Mouse (Mus musculus) adrenal gland, postnatal 25 days (tissue): Measurements from ENCODE around the gene Usp2. TPM values are rescaled to one million over a fixed set of nuclear protein-coding genes. Genes with fewer than 3 reads are reported as not detected.

Experiments
- DNase-seq: peaks from one replicate; pipeline ENCODE4 v3.0.0; 2021; ENCODE audit warnings: mixed read lengths
- total RNA-seq: library from RNA; stranded (reverse); gene quantifications from 2 replicates; pipeline ENCODE4 v1.2.3, GENCODE M21; 2021

Gene Usp2
- total RNA-seq, 1 experiment from 2014 or later = 22.8 TPM

DNA sequence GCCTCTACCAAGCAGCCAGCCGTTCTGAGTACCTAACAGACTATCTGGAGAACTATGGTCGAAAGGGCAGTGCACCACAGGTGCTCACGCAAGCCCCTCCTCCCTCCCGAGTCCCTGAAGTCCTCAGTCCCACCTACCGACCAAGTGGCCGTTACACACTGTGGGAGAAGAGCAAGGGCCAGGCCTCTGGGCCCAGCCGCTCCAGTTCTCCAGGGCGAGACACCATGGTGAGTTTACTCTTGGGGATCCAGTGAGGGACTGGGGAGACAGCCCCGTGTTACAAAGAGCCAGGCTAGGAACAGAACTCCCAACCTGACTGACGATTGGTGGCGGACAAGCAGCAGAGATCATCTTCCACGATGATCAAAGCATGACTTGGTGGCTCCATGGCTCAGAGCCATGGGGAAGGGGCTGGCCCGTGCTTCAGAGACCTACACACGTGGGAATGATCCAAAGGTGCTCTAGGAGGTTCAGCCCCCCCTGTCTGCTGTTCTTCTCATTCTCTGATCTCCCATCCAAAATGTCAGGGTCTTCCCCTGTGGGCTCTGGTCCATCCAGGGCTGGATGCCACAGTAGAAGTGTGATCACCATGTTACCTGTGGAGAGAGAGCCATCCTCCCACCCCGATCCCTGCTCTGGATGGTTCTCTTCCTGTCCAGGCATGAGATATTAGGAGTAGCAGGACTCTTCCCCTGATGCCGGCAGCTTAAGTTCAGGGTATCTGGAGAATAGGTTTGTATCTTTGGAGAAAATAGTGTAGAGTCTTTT lies 9.4 kb downstream of the Usp2 start:
- DNase-seq = no peak

DNA sequence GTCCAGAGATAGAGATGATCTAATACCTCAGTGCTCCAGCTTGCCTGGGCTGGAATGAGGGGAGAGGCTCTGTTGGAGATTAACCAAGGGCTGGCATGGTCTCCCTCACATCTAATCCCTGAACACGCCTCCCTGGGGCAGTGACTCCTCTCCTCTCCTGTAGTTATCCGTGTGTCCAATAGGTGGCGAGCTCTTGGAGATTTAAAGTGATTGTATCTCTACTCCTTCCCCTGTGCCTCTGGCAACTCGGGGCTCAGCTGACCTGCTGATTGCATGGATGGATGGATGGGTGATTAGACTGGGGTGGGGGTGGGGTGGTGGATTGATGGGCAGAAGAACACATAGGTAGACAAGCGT lies 9.9 kb downstream of the Usp2 start:
- DNase-seq = no peak

DNA sequence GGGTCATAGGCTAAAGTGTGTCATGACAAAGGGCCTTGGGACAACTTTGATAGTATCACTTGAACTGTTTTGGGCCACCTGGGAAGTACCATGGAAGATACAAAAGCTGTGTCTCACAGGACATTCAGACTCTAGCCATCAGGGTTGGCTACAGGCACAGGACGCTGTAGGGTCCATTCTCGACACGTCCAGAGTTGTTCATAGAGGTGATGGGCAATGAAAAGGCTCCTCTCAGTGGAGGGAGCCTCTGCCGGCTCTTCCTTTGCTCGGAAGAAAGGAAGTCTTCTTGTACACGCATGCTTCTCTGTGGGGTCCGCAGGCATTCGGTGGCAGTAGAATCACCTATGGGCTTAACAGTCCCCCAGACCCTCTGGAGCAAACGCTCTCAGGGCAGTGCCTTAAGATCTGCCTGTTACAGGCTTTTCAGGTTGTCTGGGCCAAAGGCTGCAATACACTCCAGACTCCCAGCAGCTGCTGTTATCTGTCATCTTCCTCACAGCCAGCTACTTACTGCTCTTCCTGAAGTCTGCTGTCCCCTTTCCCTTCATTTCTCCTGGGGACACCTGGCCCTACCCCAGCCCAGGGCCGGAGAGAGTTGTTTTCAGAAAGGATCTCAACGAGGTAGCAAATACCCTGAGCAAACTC lies 10.6 kb downstream of the Usp2 start:
- no peak for DNase-seq

DNA sequence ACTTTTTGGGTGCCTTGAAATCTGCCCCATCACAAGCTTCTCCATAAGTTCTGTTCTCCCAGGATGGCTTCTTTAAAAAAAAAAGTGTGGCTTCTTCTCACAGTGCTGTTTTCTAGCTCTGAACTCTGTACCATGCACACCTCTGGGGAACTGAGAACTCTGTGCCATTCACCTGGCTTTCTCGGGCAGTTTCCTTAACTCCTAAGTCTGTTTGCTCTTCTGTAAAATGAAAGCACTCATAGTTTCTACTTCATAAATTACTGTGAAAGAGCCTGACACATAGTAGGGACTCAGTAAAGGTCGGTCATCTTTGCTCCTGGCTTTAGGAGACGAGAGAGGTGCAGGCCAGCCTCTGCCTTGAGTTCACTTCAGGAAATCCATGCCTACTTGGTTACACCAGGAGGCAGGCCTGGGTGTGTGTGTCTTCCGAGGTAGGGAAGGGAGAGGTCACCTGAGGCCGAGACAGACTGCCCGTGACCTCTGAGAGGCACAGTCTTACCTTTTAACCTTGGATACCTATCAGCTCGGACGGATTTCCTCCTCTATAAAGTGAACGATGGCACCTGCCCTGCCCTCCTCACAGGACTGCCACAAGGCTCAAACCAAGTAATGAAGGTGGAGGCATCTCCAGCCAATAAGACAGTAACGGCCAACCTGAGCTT lies 11.4 kb downstream of the Usp2 start:
- no peak for DNase-seq

DNA sequence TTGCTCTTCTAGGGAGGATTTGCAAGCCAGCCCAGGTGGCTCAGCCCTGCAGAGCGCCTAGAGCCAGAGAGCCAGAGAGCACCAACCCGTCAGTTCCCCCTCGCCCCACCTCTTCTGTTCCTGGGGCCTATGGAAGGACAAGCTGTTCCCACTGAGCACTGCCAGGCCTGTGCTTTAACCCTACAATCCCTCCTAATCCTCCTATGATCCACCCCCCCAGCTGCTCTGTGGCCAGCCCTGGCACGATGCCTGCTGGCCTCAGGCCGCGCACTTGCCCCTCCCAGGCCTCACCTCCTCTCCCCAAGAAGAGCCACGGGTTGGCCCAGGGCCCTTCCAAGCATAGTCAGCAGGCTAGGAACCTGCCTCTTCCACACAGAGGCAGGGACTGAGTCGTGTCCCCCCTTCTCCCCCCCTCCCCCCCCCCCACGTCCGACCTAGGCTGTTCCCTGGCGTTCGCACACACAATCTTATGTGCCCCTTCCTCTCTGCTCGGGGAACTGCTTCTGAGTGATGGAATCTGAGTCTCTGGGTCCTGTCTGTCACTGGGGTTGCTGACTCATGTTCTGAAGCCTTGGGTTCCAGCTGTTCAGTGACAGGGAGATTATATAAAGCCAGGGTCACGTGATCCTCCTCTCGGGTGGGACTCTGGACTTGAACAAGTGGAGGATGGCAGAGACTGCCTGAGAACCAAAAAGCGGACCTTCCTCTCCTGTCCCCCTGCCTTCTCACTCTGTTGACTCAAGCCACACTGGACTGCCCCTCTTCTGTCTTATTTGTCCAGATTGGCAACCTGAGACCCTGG lies 12.3 kb downstream of the Usp2 start:
- DNase-seq = peak; percentile 84

DNA sequence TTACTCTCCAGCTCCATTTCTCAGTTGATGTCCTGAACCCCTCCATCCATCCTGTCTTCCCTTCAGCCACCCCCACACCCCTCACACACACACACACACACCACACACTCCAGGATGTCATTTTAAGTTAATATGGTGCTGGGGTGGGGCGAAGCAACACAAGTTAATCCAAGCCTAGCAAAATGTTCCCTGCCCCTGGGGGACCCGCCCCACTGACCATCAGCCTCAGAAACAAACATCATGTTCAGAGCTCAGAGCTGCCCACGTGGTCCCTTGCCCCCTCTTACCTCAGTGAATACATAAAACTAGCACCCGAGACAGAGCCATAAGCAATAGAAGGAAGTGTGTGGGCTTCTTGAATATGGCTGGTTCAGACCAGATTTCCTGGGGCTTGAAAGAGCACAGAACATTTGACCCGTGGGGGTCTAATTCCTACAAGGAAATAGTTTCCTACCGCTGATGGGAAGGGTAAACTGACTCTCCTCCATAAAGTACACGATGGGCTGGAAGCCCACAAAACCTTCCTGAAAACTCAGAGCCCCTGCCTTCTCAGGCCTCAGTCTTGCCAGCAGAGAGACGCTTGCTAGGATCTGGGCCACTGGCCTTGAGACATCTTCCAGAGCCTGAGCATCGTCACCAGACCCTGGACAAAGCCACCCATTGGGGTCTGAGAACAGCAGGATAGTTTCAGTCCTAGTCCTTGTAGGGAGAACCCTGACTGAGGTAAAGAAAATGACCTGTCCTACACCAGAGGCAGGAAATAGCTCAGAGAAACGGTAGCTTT lies 13.4 kb downstream of the Usp2 start:
- DNase-seq = no peak

DNA sequence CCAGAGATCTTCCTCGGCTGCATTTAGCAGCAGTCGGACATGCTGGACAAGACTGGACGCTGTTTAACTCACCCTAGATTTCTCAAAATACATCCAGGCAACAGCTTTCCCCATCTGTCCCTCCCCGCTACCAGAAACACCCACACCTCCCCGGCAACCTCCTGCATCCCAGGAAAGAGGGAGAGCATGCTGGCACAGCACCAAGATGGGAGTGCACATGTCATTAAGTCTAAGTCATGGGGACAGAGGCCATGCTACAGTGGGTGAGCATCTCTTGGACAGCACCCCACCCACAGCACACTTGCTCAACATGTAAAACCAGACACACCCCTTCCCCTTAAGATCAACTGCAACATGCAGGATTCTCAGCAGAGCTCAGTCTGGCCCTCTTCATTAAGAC lies 14.1 kb downstream of the Usp2 start:
- DNase-seq = no peak

DNA sequence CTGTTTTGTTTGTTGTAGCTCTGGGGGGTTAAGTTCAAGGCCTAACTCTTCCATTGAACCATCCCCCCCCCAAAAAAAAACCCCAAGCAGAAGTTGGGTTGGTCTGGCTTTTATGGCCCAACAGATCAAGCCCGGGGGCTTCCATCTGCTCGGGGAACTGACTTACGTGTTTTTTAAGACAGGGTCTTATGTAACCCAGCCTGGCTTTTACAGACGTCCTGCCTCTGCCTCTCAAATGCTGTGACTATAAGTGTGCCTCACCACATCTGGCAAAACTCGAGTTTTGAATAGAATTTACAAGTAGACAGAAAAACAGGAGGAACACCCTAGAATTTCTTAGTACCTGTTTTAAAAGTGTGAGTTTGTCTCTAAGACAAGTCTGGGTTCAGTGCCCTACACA lies 14.8 kb downstream of the Usp2 start:
- no peak for DNase-seq

DNA sequence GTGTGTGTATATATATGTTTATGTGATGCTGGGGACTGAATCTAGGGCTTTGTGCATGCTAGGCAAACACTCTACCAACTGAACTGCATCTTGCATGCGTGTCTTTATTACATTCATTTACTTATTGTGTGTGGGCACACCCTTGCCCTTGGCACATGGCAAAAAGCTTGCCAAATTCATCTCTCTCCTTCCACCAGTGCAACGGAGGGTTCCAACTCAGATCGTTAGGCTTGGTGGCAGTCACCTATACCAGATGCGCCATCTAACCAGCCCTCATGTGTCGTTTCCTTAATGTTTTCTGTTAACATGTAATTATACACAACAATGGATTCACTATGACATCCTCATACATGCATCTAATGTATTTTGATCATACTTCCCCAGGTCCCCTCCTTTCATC lies 15.4 kb downstream of the Usp2 start:
- no peak for DNase-seq

DNA sequence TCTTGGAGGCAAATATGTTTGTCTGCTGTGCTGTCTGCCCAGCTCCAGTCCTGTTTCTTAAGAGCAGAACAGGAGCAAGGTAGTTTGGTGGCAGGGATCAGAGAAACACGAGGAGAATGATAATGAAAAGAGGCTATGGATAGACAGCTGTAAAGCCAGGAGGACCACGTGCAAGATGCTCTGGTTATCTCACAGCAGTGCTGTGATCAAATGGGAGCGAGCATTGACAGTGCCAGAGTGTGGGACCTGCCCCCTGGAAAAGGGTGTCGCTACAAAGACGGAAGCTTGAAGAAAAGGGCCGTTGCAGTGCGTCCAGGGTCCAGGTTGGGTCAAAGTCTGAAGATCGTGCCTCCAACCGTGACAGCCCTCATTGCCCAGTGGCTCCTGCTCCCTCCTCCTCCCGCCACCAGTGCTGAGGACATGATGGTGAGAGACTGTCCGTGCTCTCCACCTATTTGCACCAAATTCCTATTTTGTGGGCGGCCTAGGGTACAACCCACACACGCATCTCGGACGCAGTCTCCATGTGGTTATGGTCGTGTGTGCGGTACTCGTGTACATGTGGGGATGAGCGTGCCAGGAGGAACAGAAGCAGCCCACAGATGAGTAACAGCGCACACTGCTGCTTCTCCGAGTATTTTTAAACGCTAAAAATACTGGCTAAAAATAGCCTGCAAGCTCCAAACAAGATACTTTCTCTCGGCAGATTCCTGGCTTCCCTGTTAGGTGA lies 16.7 kb downstream of the Usp2 start:
- no peak for DNase-seq

DNA sequence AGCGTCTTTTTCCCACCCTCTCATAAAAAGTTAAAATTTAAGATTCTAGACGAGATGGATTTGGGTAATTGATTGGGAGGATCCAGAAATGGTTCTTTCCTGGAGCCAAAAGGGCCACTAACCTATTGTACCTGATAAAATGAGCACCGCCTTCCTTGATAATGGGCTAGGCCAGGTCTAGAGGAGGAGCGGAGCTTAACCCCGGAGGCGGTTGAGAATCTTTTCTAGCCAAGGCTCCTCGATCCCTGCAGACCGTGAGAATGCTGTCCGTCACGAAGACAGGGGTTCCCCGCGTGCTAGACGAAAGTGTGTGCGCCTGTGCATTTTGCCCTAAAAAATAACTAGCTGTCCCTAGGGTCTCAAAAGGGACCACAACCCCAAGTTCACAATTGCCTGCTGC lies 17.4 kb downstream of the Usp2 start:
- no peak for DNase-seq

DNA sequence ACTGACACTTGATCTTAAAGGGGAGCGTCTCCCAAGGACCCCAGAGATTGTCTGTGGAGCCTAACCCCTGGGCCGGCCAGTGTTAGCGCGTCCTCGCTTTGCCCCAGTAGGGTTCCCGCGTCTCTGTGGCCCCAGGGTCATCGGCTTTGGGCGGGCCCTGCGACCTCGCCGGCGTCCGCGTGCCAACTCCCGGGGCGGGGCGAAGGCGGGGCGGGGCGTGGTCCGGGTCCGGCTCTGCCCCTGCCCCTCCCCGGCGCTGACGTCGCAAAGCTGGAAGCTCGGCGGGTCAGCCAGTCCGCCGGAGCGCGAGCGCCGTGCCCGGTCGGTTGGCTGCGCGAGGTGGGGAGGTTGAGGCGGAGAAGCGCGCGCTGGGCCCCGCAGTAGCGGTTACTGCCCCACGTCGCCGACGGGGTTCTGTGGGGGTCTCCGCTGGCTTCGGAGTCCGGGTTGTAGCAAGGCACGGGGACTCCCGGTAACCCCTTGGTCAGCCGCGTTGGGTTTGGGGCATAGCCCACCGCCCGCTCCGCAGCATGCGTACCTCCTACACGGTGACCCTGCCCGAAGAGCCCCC lies 17.9 kb downstream of the Usp2 start:
- DNase-seq = peak; percentile 100

DNA sequence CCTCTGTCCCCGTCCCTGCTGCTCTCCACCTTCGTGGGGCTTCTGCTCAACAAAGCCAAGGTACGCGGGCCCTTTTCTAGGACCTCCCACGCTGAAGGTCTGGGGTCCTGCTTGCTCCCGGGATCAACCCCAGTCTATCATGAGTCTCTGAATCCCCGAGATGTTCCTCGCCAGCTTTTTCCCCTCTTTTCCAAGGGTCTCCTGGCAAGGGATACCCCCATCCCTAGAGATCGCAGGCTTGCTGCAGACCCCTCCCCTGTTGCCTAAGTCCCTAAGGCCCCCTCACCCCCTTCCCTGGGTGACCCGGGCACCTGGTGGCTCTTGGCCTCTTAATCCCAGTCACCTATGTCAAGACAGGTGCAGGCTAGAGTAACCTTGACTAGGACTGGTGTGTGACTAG lies 18.5 kb downstream of the Usp2 start:
- no peak for DNase-seq

DNA sequence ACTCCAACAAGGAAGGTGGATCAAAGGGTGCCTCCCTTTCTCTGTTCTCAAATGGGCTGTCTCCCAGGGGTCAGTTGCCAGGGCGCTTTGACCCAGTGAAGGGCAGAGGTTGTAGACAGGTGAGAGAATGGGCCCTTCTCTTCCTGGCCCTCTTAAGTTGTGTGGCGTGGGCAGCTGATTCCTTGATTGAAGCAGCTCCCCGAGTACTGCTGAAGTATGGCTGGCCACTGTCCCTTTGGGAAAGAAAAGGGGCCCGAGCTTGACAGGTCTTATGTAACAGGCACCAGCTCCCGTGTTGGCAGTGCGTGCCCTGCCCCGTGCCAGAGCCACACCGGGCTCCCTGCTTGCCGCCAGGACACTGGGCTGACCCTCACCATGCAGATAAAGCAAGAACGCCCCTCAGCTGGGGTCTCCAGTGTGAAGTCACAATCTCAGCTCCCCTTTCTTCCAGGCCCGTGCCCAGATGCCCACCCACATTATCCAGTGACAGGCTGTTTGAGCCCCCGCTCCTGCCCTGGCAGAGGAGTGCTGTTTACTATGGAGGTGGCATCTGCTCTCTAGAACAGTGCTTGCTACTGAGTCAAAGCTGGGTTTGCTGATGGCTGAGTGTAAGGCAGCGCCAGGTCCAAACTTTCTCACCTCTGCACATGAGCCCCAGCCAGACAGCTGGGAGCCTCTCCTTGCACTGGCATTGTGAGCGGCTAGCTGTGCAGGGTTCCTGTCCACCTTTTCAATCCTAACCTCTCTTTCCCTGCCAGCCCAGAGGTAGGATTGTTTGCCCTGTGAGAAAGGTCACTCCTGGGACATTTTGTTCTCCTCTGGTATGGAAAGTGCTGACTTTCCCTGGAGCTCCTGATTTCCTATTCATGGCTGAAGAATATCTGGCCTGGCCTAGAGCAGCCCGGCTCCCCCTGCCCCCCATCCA lies 19.2 kb downstream of the Usp2 start:
- DNase-seq = peak; percentile 54

DNA sequence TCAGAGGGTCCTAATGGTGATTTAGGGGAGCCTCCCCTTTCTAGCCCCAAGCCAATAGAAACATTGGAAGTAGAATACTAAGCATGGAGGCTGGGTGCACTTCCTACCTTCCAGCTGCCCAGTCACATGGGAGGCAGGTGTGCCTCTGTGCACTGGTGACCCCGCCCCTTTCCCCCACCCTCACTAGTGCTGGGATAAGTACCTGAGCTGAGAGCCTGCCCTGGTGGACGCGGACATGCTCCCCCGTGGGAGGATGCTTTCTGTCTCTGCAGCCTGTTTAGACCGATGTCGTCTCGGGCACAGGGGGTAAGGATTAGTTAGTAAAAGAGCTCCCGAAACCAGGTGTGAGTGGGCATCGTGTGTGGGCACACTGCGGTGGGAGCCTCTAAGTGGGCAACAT lies 20.1 kb downstream of the Usp2 start:
- DNase-seq = no peak

DNA sequence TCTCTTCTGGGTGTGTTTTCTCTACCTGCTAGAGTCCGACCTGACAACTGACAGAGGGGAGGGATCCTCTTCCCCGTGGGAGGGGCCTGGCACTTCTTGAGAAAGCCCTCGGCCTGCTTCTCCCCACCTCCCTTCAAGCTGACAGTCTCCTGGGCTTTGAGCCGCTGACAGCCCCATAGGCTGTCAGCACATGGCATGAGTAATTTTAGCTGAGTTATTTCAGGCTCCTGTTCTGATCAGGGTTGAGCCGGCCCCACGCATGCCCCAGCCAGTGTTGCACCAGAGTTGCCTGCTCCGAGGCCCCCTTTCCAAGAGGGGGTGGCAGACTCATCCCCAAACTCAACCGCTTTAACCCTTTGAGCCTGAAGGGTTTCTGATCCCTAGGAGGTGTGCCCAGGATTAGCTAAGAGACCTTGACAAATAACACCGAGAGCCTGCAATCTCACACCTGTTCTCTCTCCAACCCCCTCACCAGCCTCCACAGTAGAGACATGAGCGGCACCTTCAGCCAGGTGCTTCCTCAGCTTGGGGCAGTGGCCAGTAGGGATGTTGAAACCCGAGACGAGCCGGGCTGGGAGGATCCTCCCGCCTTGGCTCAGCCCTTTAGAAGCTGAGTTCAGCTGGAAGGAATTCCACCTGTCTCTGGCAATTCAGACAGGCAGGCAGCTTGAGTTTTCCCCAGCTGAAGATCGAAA lies 21.1 kb downstream of the Usp2 start:
- DNase-seq = no peak

DNA sequence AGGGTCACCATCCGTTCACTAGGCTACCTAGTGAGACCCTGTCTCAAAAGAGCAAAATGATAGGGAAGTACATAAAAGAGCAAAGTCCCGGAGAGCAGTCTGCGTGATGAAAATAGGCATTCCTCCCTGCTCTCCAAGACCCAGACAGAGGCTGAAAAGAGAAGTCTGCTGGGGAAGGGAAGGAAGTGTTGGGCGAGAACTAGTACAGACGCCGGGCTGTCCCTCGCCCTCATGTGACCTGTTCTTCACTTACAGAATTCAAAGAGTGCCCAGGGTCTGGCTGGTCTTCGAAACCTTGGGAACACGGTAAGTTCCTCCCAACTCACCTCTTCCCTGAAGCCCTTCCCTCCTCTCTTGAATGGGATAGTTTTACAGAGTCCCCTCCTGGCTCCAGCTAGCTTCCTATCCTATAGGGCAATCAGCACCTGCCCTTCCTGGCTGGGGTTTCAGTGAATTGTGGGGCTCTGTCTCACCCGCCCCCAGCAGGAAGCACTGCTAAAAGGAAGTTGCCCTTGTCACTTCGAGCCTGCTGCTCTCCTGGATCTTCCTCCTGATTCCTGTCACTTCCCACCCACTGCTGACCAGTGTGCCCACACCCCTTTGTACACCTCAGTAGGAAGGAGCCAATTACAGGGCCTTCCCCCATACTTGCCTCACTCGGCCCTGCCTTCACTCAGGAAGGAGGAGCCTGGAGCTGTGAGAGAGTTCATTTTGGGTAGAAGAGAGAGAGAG lies 22.2 kb downstream of the Usp2 start:
- DNase-seq = no peak
